Mouse (Mus musculus) G1E (cell line): ENCODE data around the gene Ccr4.

Experiments
- CTCF ChIP-seq: IDR thresholded peaks from 2 replicates; pipeline ENCODE4 v1.5.1; 2012; ENCODE audit warnings: low read depth, low read length, inconsistent platforms, mixed read lengths
- GATA1 ChIP-seq: IDR thresholded peaks from 2 replicates; pipeline ENCODE4 v1.6.1; 2012; ENCODE audit warnings: borderline replicate concordance, low read length, inconsistent platforms, mixed read lengths
- GATA2 ChIP-seq: IDR thresholded peaks from 2 replicates; pipeline ENCODE4 v1.6.1; 2012; ENCODE audit warnings: low read depth, low read length, inconsistent platforms, borderline replicate concordance
- POLR2AphosphoS5 ChIP-seq: IDR thresholded peaks from 2 replicates; pipeline ENCODE4 v1.6.1; 2012; ENCODE audit warnings: low read depth, low read length, inconsistent platforms; ENCODE audit not compliant: insufficient replicate concordance
- TAL1 ChIP-seq: conservative IDR thresholded peaks from 2 replicates; pipeline ENCODE4 v1.6.1; 2012; ENCODE audit warnings: low read depth, low read length, inconsistent platforms, mixed read lengths

DNA sequence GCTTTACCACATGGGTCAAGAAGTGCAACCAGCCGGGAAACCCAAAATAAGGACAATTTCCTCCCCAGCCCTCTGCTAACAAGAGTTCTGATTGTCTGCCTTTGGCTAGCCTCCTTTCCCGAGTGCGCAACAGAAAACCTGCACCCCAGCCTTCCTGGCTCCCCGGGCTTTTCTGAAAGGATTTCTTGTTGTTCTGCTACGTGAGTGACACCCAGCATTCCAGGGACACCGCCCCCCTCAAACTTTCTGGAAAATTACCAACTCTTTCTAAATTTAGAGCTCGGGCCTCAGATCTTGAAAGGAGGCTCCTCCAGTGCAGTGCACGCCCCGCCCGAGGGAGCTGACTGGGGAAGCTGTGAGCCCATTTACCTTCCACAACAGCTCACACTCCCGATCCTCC is 10.6 kb upstream of the Ccr4 start, which contains the start of gene C130032M10Rik:
- no peak for TF ChIP-seq CTCF
- no peak for TF ChIP-seq GATA2
- no peak for TF ChIP-seq GATA1
- TF ChIP-seq TAL1: no peak
- no peak for TF ChIP-seq POLR2AphosphoS5
